Mouse (Mus musculus): Measurements from ENCODE around the gene Gid4. TPM values are rescaled to one million over a fixed set of nuclear protein-coding genes. Genes with fewer than 3 reads are reported as not detected.
A peak's percentile ranks its signal among the peaks of the same experiment; 100 is the strongest.

Gid4 gene
- polyA plus RNA-seq (2015; fragmentation: Nextera tagmentation; extraction: Ambion mirVana) = 27.0 and 27.8 TPM in 2 replicates

- peaks cover 43% of the 10 kb centered on the region for H3K4me1 ChIP-seq
- no peaks in the 10 kb centered on the region for H3K36me3 ChIP-seq
- no peaks in the 10 kb centered on the region for H3K27me3 ChIP-seq
- under 1% methylated on average over 61 of the region's 81 CpGs for WGBS
- ATAC-seq (replicated peaks) = peak; percentile 98
- H3K4me2 ChIP-seq (replicated peaks) = peak within 1 kb of the TSS; percentile 86
- no peaks in the 10 kb centered on the region for H3K9me3 ChIP-seq
- peak within 1 kb of the TSS; percentile 80 for H3K4me3 ChIP-seq
- H3K9ac ChIP-seq (replicated peaks) = peak within 1 kb of the TSS; percentile 84
- peak within 1 kb of the TSS; percentile 82 for H3K27ac ChIP-seq (replicated peaks)
These were observed at the start of gene Gid4 for GRCm38 (mm10) chr11:60416963-60417716. Gene Gid4, plus strand, starts transcription at chr11:60417145.

DNA sequence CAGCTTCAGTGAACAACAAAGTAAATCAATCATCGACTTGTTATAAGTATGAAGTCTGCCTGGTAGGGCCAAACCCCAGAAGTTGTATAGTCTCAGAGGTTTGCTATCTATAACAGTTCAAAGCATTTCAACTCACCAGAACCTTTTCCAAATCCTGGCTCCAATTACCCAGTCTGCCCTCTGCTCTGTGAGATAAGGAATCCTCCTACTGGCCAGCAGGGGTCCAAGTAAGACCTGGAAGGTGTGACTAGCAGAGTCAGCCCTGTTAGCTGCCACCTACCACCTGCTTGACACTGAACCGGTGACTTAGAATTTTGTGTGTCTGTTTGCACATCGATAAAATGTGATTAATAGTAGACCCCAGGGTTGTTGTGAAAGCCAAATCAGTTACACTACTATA lies 49.7 kb upstream of the Gid4 start:
- H3K9me3 ChIP-seq = no peaks in the 10 kb centered on the region
- 85% methylated on average over 3 of the region's 3 CpGs for WGBS
- no peaks in the 10 kb centered on the region for H3K27me3 ChIP-seq
- H3K36me3 ChIP-seq = no peaks in the 10 kb centered on the region
- no peak for ATAC-seq (replicated peaks)
- H3K4me3 ChIP-seq = no peak overlapping the region
- H3K4me2 ChIP-seq (replicated peaks) = no peak overlapping the region
- H3K27ac ChIP-seq (replicated peaks) = no peak overlapping the region
- H3K9ac ChIP-seq (replicated peaks) = no peak overlapping the region
- H3K4me1 ChIP-seq = no peaks in the 10 kb centered on the region

DNA sequence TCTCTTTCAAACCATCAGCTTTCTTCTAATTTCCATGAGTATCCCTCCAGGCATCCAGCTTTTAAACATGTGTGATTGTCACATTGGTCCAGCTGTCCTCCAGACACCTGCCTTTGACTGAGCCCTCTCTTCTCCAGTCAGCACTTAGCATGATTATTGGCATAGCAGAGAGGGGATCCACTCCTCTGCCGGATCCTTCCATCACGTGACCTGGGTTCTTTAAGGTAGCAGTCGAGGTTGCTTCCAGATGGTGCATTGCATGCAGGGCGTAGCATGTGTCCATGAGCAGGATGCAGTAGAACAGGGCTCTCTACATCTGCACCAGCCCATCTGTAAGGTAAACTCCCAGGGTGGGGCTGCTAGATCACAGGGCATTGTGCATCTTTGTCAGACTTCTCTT lies 48.0 kb upstream of the Gid4 start:
- Histone ChIP-seq H3K4me1 (no peaks in the 10 kb centered on the region), H3K27me3 (no peaks in the 10 kb centered on the region), H3K36me3 (no peaks in the 10 kb centered on the region), H3K9me3 (no peaks in the 10 kb centered on the region), H3K9ac (replicated peaks) (no peak overlapping the region), H3K4me2 (replicated peaks) (no peak overlapping the region), H3K4me3 (no peak overlapping the region), H3K27ac (replicated peaks) (no peak overlapping the region)
- 79% methylated on average over 4 of the region's 4 CpGs for WGBS
- ATAC-seq (replicated peaks) = no peak

GRCm38 (mm10) chr11:60369448-60369847 lies 47.5 kb upstream of the Gid4 start:
- Histone ChIP-seq H3K27ac (replicated peaks) (no peak overlapping the region), H3K36me3 (no peaks in the 10 kb centered on the region), H3K4me1 (no peaks in the 10 kb centered on the region), H3K4me3 (no peak overlapping the region), H3K9me3 (no peaks in the 10 kb centered on the region), H3K9ac (replicated peaks) (no peak overlapping the region), H3K27me3 (no peaks in the 10 kb centered on the region), H3K4me2 (replicated peaks) (no peak overlapping the region)
- 74% methylated on average over 4 of the region's 4 CpGs for WGBS
- ATAC-seq (replicated peaks) = no peak

- no peaks in the 10 kb centered on the region for H3K9me3 ChIP-seq
- no peak for ATAC-seq (replicated peaks)
These were observed 46.5 kb upstream of the Gid4 start for GRCm38 (mm10) chr11:60370431-60370830.

GRCm38 (mm10) chr11:60374481-60374880 lies 42.5 kb upstream of the Gid4 start:
- H3K36me3 ChIP-seq = no peaks in the 10 kb centered on the region
- H3K9me3 ChIP-seq = no peaks in the 10 kb centered on the region
- no peak overlapping the region for H3K4me3 ChIP-seq
- 78% methylated on average over 6 of the region's 6 CpGs for whole genome bisulfite sequencing
- H3K27ac ChIP-seq (replicated peaks) = no peak overlapping the region
- ATAC-seq (replicated peaks) = no peak
- no peak overlapping the region for H3K9ac ChIP-seq (replicated peaks)
- H3K4me2 ChIP-seq (replicated peaks) = no peak overlapping the region
- no peaks in the 10 kb centered on the region for H3K27me3 ChIP-seq
- no peaks in the 10 kb centered on the region for H3K4me1 ChIP-seq

More at GRCm38 (mm10) chr11:60370431-60370830, 46.5 kb upstream of the Gid4 start:
- Histone ChIP-seq H3K4me3 (no peak overlapping the region), H3K36me3 (no peaks in the 10 kb centered on the region), H3K4me1 (no peaks in the 10 kb centered on the region), H3K4me2 (replicated peaks) (no peak overlapping the region), H3K9ac (replicated peaks) (no peak overlapping the region), H3K27me3 (no peaks in the 10 kb centered on the region), H3K27ac (replicated peaks) (no peak overlapping the region)
- 89% methylated on average over 13 of the region's 13 CpGs for WGBS

- Histone ChIP-seq H3K9ac (replicated peaks) (no peak overlapping the region), H3K4me3 (no peak overlapping the region), H3K4me2 (replicated peaks) (no peak overlapping the region), H3K9me3 (no peaks in the 10 kb centered on the region), H3K4me1 (peaks cover 20% of the 10 kb centered on the region), H3K27ac (replicated peaks) (no peak overlapping the region), H3K27me3 (no peaks in the 10 kb centered on the region), H3K36me3 (no peaks in the 10 kb centered on the region)
- WGBS = 87% methylated on average over 6 of the region's 6 CpGs
- ATAC-seq (replicated peaks) = no peak
These were observed 33.4 kb upstream of the Gid4 start for GRCm38 (mm10) chr11:60383518-60383917.

- peak overlapping the region; percentile 22 for H3K4me3 ChIP-seq
- under 1% methylated on average over 16 of the region's 16 CpGs for WGBS
- H3K27me3 ChIP-seq = no peaks in the 10 kb centered on the region
- no peaks in the 10 kb centered on the region for H3K9me3 ChIP-seq
- peaks cover 20% of the 10 kb centered on the region for H3K4me1 ChIP-seq
- peak overlapping the region; percentile 41 for H3K4me2 ChIP-seq (replicated peaks)
- H3K27ac ChIP-seq (replicated peaks) = peak overlapping the region; percentile 80
- ATAC-seq (replicated peaks) = peak; percentile 87
- no peaks in the 10 kb centered on the region for H3K36me3 ChIP-seq
- peak overlapping the region; percentile 35 for H3K9ac ChIP-seq (replicated peaks)
These were observed 32.1 kb upstream of the Gid4 start for GRCm38 (mm10) chr11:60384762-60385421.

- no peaks in the 10 kb centered on the region for H3K9me3 ChIP-seq
- ATAC-seq (replicated peaks) = no peak
- H3K36me3 ChIP-seq = no peaks in the 10 kb centered on the region
- H3K9ac ChIP-seq (replicated peaks) = no peak overlapping the region
- H3K4me3 ChIP-seq = no peak overlapping the region
- H3K27me3 ChIP-seq = no peaks in the 10 kb centered on the region
- 84% methylated on average over 5 of the region's 5 CpGs for WGBS
- H3K27ac ChIP-seq (replicated peaks) = no peak overlapping the region
- H3K4me2 ChIP-seq (replicated peaks) = no peak overlapping the region
- peaks cover 20% of the 10 kb centered on the region for H3K4me1 ChIP-seq
These were observed 31.0 kb upstream of the Gid4 start for GRCm38 (mm10) chr11:60385946-60386345.

DNA sequence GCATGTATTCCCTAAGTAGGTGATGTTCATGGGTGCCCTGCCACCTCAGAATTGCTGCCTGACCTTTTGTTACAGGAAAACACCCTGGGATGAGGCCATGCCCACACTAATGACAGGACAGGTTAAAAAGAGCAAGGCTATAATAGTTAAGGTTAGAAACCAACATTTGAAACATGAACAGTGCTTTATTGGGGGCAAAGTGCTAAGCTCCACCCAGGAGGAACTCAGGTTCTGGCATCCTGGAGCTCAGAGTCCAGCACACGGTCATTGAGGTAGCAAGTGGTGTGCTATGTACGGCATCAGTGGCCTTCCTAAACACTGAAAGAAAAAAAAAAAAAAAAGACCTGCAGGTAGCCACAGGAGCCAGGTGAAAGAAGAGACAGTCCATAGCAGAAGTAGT lies 29.0 kb upstream of the Gid4 start:
- H3K27me3 ChIP-seq = no peaks in the 10 kb centered on the region
- no peak overlapping the region for H3K27ac ChIP-seq (replicated peaks)
- peaks cover 20% of the 10 kb centered on the region for H3K4me1 ChIP-seq
- ATAC-seq (replicated peaks) = no peak
- WGBS = 88% methylated on average over 2 of the region's 2 CpGs
- no peak overlapping the region for H3K4me2 ChIP-seq (replicated peaks)
- no peaks in the 10 kb centered on the region for H3K9me3 ChIP-seq
- H3K36me3 ChIP-seq = no peaks in the 10 kb centered on the region
- H3K9ac ChIP-seq (replicated peaks) = no peak overlapping the region
- H3K4me3 ChIP-seq = no peak overlapping the region

GRCm38 (mm10) chr11:60391346-60391745 lies 25.6 kb upstream of the Gid4 start:
- no peaks in the 10 kb centered on the region for H3K36me3 ChIP-seq
- no peak overlapping the region for H3K4me3 ChIP-seq
- H3K4me1 ChIP-seq = no peaks in the 10 kb centered on the region
- H3K27me3 ChIP-seq = no peaks in the 10 kb centered on the region
- no peak overlapping the region for H3K27ac ChIP-seq (replicated peaks)
- no peak overlapping the region for H3K4me2 ChIP-seq (replicated peaks)
- WGBS = 89% methylated on average over 6 of the region's 6 CpGs
- ATAC-seq (replicated peaks) = no peak
- no peaks in the 10 kb centered on the region for H3K9me3 ChIP-seq
- no peak overlapping the region for H3K9ac ChIP-seq (replicated peaks)

DNA sequence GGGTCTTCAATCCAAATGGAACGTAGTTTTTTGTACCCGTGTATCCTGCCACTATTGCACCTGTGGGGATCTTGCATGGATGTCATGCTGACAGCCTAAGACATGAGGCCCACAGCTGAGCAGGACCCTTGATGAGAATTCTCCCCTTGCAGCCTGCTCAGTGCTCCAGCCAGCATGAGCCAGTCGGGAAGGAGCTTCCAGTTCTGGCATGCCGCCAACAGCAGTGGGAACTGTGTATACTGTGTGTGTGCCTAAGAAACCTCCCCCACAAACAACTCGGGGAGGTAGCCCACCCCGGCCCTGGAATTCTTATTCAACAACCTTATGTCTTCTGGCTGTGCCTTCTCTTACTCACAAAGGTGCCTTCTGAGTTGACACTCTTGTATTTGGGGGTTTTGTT lies 20.4 kb upstream of the Gid4 start:
- WGBS = 45% methylated on average over 6 of the region's 6 CpGs
- ATAC-seq (replicated peaks) = peak; percentile 70; the same call in 1 of the 2 replicates
- H3K27ac ChIP-seq (replicated peaks) = no peak overlapping the region

More for the DNA sequence above, 20.4 kb upstream of the Gid4 start:
- no peaks in the 10 kb centered on the region for H3K27me3 ChIP-seq
- peaks cover 15% of the 10 kb centered on the region for H3K36me3 ChIP-seq
- peaks cover 10% of the 10 kb centered on the region; the same call in 1 of the 2 replicates for H3K4me1 ChIP-seq
- no peak overlapping the region for H3K4me3 ChIP-seq
- H3K9ac ChIP-seq (replicated peaks) = no peak overlapping the region
- no peak overlapping the region for H3K4me2 ChIP-seq (replicated peaks)
- no peaks in the 10 kb centered on the region for H3K9me3 ChIP-seq

Data from forebrain, embryonic 15.5 days (tissue).